Mouse (Mus musculus) urinary bladder, postnatal 14 days (tissue): ENCODE data around the gene Col23a1.

Experiments used
- DNase-seq: peaks from one replicate; pipeline ENCODE4 v3.0.0; 2021; ENCODE audit warnings: low spot score

The Col23a1 gene

DNA sequence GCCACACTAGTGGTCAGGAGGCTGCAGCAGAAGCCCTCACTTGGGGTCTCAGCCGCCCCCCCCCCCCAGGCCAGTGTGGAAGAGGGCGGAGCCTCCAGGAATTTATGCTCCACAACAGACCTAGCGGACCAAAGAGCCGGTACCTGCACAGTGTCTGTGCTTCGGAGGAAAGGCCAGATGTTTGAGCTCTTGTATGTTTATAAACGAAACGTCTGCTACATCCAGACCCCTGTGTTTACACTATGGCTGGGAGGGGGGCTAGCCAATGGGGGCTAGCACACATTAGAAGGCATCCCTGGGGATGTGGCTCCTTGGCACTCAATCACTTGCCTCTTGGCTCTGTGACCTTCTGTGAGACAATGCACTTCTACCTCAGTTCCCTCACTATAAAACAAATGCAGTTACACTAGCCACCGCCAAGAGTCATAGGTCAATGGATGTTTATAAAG lies 99.2 kb downstream of the Col23a1 start:
- no peak for DNase-seq

- DNase-seq = no peak
Observed at GRCm38 (mm10) chr11:51389763-51390162, 100.0 kb downstream of the Col23a1 start.

DNA sequence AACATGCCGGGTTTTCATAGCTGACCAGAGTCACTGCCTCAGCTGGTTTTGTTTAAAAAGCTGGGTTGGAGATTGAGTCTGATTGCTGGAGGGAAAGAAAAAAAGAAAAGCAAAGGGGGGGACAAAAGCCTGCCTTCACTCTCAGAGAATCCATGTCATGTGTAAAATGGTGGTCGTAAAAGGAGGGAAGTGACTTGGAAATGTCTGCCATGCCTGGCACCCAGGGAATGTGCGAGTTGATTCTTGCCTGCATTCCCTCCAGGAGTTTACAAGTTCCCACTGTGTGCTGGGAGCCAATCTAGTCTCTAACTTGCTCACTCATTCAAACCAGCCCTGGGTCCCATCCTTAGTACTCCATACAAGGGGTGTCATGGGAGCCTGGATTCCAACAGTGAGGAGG lies 100.8 kb downstream of the Col23a1 start:
- no peak for DNase-seq

GRCm38 (mm10) chr11:51391548-51391947 lies 101.8 kb downstream of the Col23a1 start:
- DNase-seq = no peak

DNA sequence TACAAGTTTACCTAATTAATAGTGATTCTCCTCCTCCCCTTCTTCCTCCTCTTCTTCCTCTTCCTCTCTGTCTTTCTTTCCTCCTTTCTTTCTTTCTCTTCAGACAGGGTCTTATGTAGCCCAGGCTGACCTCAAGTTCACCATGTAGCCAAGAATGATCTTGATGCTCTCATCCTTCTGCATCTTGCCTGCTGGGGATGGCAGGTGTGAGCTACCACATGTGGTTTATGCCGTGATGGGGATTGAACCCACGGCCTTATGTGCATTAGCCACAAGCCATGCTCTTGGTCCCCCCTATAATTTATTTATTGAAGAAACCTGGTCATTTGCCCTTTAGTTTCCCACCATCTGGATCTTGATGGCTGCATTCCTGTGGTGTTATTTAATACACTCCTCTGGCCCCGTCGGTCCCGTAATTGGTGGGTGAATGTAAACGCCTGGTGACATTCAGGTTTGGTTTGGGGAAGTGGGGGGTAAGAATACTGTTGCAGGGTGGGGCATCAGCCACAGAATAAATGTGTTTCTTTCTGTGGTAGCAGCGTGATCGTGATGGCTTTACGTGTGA lies 104.7 kb downstream of the Col23a1 start:
- no peak for DNase-seq

DNA sequence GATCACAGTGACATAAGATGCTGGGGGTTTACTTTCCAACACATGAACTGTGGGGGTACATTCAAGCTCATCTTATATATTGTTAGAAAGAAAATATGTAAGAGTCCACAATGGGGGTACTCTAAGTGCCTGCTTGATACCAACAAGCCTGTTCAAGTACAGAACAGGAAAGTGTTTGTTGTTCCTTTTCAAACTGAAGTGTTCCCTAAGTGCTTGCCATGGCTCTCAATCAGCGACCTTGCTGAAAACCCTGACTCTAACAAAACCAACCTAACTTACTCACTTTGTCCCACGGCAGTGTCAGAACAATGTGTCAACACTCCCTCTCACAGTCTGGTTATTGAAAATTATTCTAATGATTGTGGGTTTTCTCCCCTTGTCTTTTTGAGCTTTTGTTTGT lies 106.7 kb downstream of the Col23a1 start:
- DNase-seq = no peak

DNA sequence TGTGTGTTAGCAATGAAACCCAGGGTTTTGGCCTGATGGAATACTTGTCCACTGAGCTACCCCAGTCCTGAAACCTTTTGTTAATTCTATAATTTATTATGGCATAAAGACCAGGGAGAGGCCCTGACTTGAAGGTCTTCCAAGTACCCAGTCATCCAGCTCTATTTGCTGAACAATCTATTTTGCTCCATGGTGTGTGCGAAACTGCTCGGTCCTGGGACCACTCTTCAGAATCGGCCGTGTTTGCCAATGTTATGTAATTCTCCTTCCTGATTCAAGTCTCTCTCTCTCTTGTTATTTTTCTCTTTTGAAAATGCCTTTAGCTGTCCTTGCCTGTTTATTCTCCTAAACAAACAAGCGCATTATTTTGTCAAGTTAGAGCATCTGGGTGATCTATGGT lies 108.4 kb downstream of the Col23a1 start:
- no peak for DNase-seq

DNA sequence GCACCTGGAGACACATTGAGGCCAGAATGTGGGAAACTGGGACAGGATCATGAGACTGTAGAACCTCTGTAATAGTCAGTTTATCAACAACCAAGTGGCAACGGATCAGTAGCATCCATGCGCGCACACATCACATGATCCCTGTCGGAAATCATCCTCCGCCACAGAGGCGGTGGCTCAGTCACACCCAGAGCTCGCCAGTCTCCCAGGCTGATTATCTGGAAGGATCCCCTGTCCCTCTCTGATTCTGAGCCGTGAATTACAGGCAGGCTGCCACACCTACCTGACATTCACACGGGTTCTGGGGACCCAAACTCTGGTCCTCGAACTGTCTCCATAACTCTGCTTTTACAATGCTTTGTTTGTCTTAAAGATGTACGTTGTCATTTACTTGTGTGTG lies 110.6 kb downstream of the Col23a1 start:
- DNase-seq = no peak

GRCm38 (mm10) chr11:51401481-51402128 lies 111.9 kb downstream of the Col23a1 start:
- DNase-seq = no peak

- DNase-seq = no peak
Observed at GRCm38 (mm10) chr11:51403886-51404285, 114.2 kb downstream of the Col23a1 start.

DNA sequence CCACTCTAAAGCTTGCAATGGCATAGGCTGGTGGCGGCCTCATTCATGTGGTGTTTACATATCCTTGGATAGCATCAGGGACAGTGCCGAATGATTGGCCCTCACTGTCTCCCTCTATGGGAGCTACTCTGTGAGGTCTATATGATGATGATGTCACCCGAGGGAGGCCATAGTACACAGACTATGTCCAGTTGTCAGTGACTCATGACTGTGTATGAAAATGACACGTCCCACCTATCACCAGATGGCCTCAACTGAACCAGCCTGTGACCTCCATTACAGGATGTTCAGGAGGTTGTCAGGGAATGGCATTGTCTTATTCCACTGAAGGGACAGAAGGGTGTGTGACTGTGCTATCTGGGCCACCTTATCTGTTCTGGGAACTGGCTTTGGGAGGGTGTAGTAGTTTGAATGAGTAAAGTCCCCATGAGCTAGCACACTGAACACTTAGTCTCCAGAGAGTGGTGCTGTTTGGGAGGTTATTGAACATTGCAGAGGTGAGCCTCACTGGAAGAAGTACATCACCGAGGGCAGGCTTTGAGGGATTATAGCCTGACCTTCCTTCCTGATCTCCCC lies 115.2 kb downstream of the Col23a1 start:
- no peak for DNase-seq

GRCm38 (mm10) chr11:51406531-51406930 lies 116.8 kb downstream of the Col23a1 start:
- DNase-seq = no peak

- no peak for DNase-seq
Observed at GRCm38 (mm10) chr11:51407351-51407750, 117.6 kb downstream of the Col23a1 start.

DNA sequence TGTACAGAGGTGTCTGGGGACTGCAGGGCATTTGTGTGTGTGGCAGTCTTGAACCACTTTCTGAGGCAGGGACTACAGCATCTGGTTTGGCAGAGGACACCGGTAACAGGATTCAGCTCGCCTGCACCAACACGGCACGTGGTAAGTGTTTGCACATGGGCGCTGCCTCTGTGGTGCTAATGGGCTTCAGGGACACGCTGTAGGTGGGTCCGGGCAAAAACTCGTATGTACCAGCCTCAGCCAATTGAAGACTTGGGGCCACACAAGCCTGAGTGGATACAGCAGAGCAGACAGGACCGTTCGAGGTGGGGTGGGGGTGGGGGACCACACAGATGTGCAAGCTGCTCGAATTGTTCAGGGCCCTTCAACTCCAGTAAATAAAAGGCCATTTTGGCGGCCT lies 121.1 kb downstream of the Col23a1 start:
- DNase-seq = no peak

GRCm38 (mm10) chr11:51414520-51414919 lies 124.8 kb downstream of the Col23a1 start:
- no peak for DNase-seq

DNA sequence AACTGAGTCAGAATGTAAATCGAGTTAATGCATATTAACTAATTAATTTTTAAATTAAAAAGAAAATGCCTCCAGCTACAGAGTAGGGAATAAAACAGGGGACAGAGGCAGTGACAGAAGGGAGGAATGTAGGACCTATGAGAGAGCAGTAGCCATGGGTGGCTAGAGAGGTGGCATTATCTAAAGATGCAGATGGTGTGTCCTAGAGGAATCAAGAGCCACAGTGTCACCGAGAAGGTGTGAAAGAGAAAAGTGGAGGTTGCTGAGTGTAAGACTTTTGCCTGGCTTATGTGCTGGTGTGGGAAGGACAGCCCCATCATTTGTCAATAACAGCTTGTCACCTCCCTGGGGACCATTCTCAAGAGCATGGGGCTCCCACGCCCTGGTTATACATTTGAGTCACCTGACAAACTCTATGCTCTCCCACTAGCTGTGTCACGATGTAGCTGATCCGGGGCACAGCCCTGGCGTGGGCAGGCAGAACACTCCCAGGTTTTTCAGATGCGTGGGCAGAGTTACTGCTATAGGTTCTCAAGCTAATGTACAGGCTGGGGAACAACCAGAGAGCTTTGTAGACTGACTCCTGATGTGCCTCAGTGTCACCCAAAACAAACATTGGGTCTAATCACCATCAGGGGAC lies 125.4 kb downstream of the Col23a1 start:
- DNase-seq = no peak

GRCm38 (mm10) chr11:51418807-51419206 lies 129.1 kb downstream of the Col23a1 start:
- no peak for DNase-seq

DNA sequence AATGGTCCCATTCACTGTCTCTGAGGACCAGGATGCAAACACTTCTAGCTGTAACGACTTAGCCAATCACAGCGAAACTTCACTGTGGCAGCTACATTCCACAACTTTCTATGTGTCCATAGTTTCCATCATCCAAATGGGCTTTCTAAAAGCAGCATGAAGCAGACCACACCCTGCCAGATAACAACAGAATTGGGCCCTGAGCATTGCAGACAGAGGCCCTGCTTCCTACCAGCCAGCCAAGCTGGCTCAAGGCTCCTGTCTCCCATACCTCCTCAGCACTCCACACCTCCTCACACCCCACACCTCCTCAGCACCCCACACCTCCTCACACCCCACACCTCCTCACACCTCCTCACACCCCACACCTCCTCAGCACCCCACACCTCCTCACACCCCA lies 132.2 kb downstream of the Col23a1 start:
- no peak for DNase-seq

GRCm38 (mm10) chr11:51422713-51423112 lies 133.0 kb downstream of the Col23a1 start:
- DNase-seq = no peak

- DNase-seq = no peak
Observed at GRCm38 (mm10) chr11:51426155-51426554, 136.4 kb downstream of the Col23a1 start.

- peak; percentile 11 for DNase-seq
Observed at GRCm38 (mm10) chr11:51429428-51430179, 139.9 kb downstream of the Col23a1 start.

DNA sequence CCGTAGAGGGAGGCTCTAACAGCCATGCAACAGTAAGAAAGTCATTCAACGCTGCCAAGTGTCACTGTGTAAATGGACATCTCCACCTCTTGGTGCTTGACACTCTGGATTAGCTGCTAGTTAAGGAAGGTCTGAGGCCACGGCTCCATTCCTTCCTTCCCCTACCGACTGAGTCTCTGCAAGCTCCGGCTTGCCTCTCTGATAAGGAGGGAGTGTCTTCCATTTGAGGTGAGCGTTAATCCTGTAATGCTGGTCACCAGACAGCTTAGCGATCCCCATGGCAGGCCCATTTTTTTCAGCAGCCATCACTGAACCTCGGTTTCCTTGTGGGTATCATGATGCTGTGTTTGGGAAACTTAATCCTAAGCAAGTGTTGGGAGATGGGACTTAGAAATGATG lies 140.5 kb downstream of the Col23a1 start:
- peak; percentile 15 for DNase-seq

- no peak for DNase-seq
Observed at GRCm38 (mm10) chr11:51431287-51431686, 141.6 kb downstream of the Col23a1 start.
